37 mouse cellular contexts compared by ENCODE assay signal in the genomic region with DNA sequence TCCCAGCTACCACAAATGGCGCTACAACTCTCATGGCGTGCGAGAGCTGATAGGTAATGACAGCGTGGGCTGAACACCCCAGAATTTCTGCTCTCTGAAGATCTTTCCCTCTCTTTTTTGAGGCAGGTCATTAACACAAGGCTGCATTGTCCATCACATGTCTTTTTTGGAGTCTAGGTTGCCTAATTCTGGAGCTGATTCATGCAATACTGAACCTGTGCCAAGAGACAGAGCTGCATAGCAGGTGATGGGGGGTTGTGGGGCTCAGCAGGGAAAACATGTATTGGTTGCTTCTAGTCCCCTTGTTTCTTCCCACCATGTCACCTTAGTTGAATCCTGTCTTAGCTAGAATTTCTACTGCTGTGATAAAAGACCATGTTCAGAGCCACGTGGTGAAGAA. TPM values are rescaled to one million over a fixed set of nuclear protein-coding genes. Genes with fewer than 3 reads are reported as not detected.
"Had no signal": no experiment of that assay in that cellular context is flagged by ENCODE, and none has a peak within 500 bp of the region (broad histone marks: within the 10 kb centered on the region; RNA-seq: fewer than 3 reads in every experiment).

No protein-coding gene starts in this region.

- H3K4me1 ChIP-seq: heart, embryonic 10.5 days; heart, embryonic 12.5 days; hindbrain, embryonic 10.5 days; hindbrain, embryonic 12.5 days; intestine, embryonic 15.5 days; kidney, embryonic 15.5 days; limb, embryonic 10.5 days; limb, embryonic 12.5 days; liver, embryonic 13.5 days; liver, embryonic 15.5 days had no signal

- DNase-seq: gastrocnemius, adult 2 months; gastrocnemius, postnatal 10 days; gastrocnemius, postnatal 25 days; heart, adult 18-20 months; heart, postnatal 10 days; heart, postnatal 4 days; kidney, adult 18-20 months; kidney, adult 8-10 months; kidney, postnatal 14 days; kidney, postnatal 36 days; liver; liver, embryonic 13.5 days; liver, postnatal 0 days had no signal

- H3K27me3 ChIP-seq: heart, embryonic 12.5 days; hindbrain, embryonic 12.5 days; intestine, embryonic 15.5 days; kidney, embryonic 15.5 days; limb, embryonic 12.5 days; liver, embryonic 13.5 days; liver, embryonic 15.5 days had no signal

- ATAC-seq: hindbrain, embryonic 16.5 days; inflammation-experienced regulatory T-cells, adult 6 months; intestine, embryonic 15.5 days; intestine, postnatal 0 days; liver, postnatal 0 days had no signal

- H3K4me3 ChIP-seq: gastrocnemius, adult 2 months; heart, embryonic 10.5 days; heart, embryonic 12.5 days; hindbrain, embryonic 10.5 days; hindbrain, embryonic 12.5 days; intestine, embryonic 15.5 days; kidney, embryonic 15.5 days; layer of hippocampus, adult 2 months; left cerebral cortex, adult 2 months; limb, embryonic 10.5 days; limb, embryonic 12.5 days; liver, embryonic 13.5 days; liver, embryonic 15.5 days had no signal

- H3K9me3 ChIP-seq: heart, embryonic 10.5 days; heart, embryonic 12.5 days; hindbrain, embryonic 10.5 days; hindbrain, embryonic 12.5 days; intestine, embryonic 15.5 days; kidney, embryonic 15.5 days; limb, embryonic 10.5 days; limb, embryonic 12.5 days; liver, embryonic 13.5 days; liver, embryonic 15.5 days had no signal

- H3K9ac ChIP-seq: heart, embryonic 12.5 days; hindbrain, embryonic 12.5 days; hindbrain, embryonic 14.5 days; intestine, embryonic 15.5 days; kidney, embryonic 15.5 days; limb, embryonic 12.5 days; liver, embryonic 13.5 days; liver, embryonic 15.5 days; liver, postnatal 0 days had no signal

- H3K27ac ChIP-seq: gastrocnemius, adult 2 months; heart, embryonic 10.5 days; hindbrain, embryonic 10.5 days; hindbrain, embryonic 12.5 days; hindbrain, embryonic 14.5 days; intestine, embryonic 15.5 days; kidney, embryonic 15.5 days; kidney, postnatal 0 days; layer of hippocampus, adult 2 months; left cerebral cortex, adult 2 months; limb, embryonic 10.5 days; limb, embryonic 12.5 days; liver, embryonic 13.5 days; liver, embryonic 15.5 days had no signal

- H3K4me2 ChIP-seq: heart, embryonic 12.5 days; hindbrain, embryonic 12.5 days; hindbrain, embryonic 14.5 days; intestine, embryonic 15.5 days; kidney, embryonic 15.5 days; limb, embryonic 12.5 days; liver, embryonic 13.5 days; liver, embryonic 15.5 days had no signal

RNA-seq across cellular contexts. Expression of gene Gm28038, which starts 44.5 kb away (rescaled TPM):
- total RNA-seq: gastrocnemius, postnatal 10 days; gastrocnemius, postnatal 25 days; gastrocnemius, postnatal 4 days; heart, adult 18-20 months; heart, postnatal 10 days; layer of hippocampus, adult 2 months; layer of hippocampus, postnatal 10 days; layer of hippocampus, postnatal 25 days; left cerebral cortex, adult 2 months; left cerebral cortex, postnatal 14 days; left cerebral cortex, postnatal 36 days had no signal
- polyA plus RNA-seq: heart, embryonic 10.5 days; heart, embryonic 12.5 days; heart, embryonic 14.5 days; heart, embryonic 16.5 days; hindbrain, embryonic 10.5 days; hindbrain, embryonic 12.5 days; hindbrain, embryonic 14.5 days; hindbrain, embryonic 16.5 days; intestine, embryonic 15.5 days; intestine, postnatal 0 days; kidney, embryonic 15.5 days; kidney, postnatal 0 days; limb, embryonic 10.5 days; limb, embryonic 12.5 days; limb, embryonic 14.5 days; liver, embryonic 13.5 days; liver, embryonic 15.5 days; liver, postnatal 0 days had no signal
